Mouse (Mus musculus) fat pad, adult 2 months (tissue): ENCODE measurements around the gene Otof.

ENCODE experiments used
- DNase-seq: peaks from one replicate; pipeline ENCODE4 v3.0.0-alpha.2; 2011; ENCODE audit warnings: low read depth, low spot score; ENCODE audit errors: extremely low read depth

Otof gene

DNA sequence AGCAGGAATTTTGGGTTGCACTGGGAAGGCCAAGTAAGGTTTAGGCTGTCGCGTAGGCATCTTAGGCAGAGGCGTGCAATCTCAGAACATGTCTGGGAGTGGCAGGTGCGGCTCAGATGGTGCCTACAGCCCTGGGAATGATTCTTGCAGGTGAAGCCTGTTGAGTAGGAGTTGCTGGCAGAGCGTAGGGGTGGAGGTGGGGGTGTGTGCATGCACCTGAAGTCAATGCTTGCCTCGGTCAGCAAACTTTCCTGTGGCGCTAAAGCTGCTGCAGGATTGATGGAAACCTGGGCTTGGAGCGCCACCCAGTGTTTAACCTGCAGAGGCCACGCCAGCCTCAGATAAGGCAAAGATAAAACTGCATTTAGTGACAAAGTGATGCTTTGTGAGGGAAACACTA, 118.6 kb downstream of the Otof start:
- DNase-seq: no peak

DNA sequence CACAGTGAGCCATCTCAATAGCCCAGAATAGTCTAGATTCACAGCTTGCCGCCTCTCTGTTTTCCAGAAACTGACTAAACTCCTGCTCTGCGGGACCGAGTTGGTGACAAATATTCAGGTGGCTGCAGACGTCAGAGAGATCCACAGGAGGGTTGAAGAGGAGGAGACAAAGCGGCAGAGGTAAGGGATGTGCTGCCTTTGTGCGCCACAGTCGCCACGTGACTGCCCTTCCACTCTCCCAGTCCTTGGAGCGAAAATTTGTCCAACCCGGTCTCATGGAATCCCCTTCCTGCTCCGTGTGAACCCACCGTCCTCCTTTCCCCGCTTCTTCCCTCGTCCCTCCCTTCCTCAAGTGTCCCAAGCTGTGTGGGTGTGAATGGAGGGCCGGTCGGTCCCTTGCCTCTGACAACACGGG, 119.1 kb downstream of the Otof start:
- no peak for DNase-seq

DNA sequence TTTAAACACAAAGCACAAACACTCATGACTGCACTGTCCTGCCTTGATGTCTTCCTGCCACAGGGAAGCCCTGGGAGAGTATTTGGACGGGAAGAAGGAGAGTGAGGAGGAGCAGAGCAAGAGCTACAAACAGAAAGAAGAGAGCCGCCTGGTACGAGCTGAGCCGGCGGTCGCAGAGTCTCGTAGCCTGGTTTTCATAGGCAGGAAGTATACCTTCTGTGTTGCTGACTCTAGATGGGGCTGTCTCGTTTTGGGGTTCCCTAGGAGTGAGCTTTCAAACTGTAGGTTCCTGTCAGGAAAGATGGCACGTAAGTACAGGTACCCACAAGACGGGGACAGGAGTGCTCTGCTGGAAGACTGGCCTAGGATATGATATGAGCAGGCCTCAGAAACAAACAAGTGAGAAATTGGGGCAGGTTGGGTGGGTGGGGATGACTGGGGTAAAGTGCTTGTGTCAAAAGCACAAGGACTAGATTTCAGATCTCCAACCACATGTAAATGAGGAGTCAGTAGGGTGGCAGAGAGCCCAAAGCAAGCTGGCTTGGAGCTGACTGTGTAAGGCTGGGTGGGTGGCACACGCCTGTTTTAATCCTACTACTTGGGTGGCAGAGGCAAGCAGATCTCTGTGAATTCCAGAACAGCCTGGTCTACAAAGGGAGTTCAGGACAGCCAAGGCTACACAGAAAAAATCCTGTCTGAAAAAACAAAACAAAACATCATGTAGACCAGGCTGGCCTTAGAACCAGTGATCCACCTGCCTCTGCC, 119.9 kb downstream of the Otof start:
- no peak for DNase-seq

- DNase-seq: no peak
Measured at GRCm38 (mm10) chr5:30340815-30341214, 120.9 kb downstream of the Otof start.
